Mouse (Mus musculus): ENCODE measurements around the gene Slc44a1.

Gene Slc44a1

DNA sequence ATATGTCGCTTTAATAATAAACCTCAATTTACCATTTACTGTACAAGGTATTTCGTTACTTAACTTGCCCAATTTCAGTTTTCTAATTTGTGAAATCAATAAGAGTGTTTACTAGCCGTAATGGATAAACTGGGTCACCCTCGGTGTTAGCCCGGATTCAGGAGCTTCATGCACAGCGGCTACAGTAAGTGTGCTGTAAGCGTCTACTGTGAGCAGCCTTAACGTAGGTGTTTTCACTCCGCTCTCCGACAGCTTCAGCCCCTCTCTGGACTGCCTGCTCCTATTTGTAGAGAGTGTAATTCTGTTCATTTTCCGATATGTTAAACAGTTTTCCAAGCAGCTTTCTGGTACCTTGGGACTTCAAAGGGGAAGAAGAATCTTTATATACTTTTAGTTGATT lies 99.7 kb downstream of the Slc44a1 start:
- Histone ChIP-seq H3K27me3 (ENCODE audit: insufficient read depth, low read length) (no peaks in the 10 kb centered on the region), H3K4me3 (replicated peaks; ENCODE audit: low read length) (no peak overlapping the region), H3K36me3 (ENCODE audit: insufficient read depth, low read length) (peaks cover 42% of the 10 kb centered on the region), H3K4me1 (replicated peaks; ENCODE audit: low read depth, low read length) (no peaks in the 10 kb centered on the region), H3K9me3 (ENCODE audit: low read length) (no peaks in the 10 kb centered on the region)
- TF ChIP-seq CTCF (conservative IDR thresholded peaks at IDR 0.05; ENCODE audit: low read length) (no peak), NANOG (IDR thresholded peaks at IDR 0.05; ENCODE audit: borderline replicate concordance, low read length) (no peak), POU5F1 (IDR thresholded peaks at IDR 0.05; ENCODE audit: borderline replicate concordance, low read length) (no peak)

DNA sequence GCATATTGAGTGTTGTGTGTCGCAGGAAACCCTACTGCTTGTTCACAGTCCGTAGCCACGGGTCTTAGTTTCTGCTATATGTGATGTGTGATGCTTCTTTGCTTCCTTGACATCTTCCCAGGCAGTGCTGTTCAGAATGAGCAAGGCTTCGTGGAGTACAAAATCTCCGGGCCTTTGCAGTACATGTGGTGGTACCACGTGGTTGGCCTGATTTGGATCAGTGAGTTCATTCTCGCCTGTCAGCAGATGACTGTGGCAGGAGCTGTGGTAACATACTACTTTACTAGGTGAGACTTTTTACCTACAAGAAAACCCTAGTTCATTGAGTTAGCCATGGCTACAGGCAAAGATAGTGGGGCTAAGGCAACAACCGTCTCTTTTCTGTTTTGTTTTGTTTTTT lies 103.2 kb downstream of the Slc44a1 start:
- TF ChIP-seq CTCF (conservative IDR thresholded peaks at IDR 0.05; ENCODE audit: low read length) (no peak), NANOG (IDR thresholded peaks at IDR 0.05; ENCODE audit: borderline replicate concordance, low read length) (no peak), POU5F1 (IDR thresholded peaks at IDR 0.05; ENCODE audit: borderline replicate concordance, low read length) (no peak)
- Histone ChIP-seq H3K4me1 (replicated peaks; ENCODE audit: low read depth, low read length) (no peaks in the 10 kb centered on the region), H3K9me3 (ENCODE audit: low read length) (no peaks in the 10 kb centered on the region), H3K36me3 (ENCODE audit: insufficient read depth, low read length) (peaks cover 70% of the 10 kb centered on the region), H3K27me3 (ENCODE audit: insufficient read depth, low read length) (no peaks in the 10 kb centered on the region), H3K4me3 (replicated peaks; ENCODE audit: low read length) (no peak overlapping the region)

- Histone ChIP-seq H3K4me3 (replicated peaks; ENCODE audit: low read length) (no peak overlapping the region), H3K9me3 (ENCODE audit: low read length) (no peaks in the 10 kb centered on the region), H3K36me3 (ENCODE audit: insufficient read depth, low read length) (peaks cover 76% of the 10 kb centered on the region), H3K27me3 (ENCODE audit: insufficient read depth, low read length) (no peaks in the 10 kb centered on the region), H3K4me1 (replicated peaks; ENCODE audit: low read depth, low read length) (no peaks in the 10 kb centered on the region)
- no peak for TF ChIP-seq CTCF (conservative IDR thresholded peaks at IDR 0.05; ENCODE audit: low read length)
- no peak for TF ChIP-seq NANOG (IDR thresholded peaks at IDR 0.05; ENCODE audit: borderline replicate concordance, low read length)
- TF ChIP-seq POU5F1 (IDR thresholded peaks at IDR 0.05; ENCODE audit: borderline replicate concordance, low read length), result no peak
These were observed 104.7 kb downstream of the Slc44a1 start for GRCm38 (mm10) chr4:53544889-53545288.

GRCm38 (mm10) chr4:53547381-53547780 lies 107.2 kb downstream of the Slc44a1 start:
- no peaks in the 10 kb centered on the region for H3K4me1 ChIP-seq (replicated peaks; ENCODE audit: low read depth, low read length)
- peaks cover 71% of the 10 kb centered on the region for H3K36me3 ChIP-seq (ENCODE audit: insufficient read depth, low read length)
- H3K4me3 ChIP-seq (replicated peaks; ENCODE audit: low read length), result no peak overlapping the region
- no peaks in the 10 kb centered on the region for H3K9me3 ChIP-seq (ENCODE audit: low read length)
- no peaks in the 10 kb centered on the region for H3K27me3 ChIP-seq (ENCODE audit: insufficient read depth, low read length)
- TF ChIP-seq NANOG (IDR thresholded peaks at IDR 0.05; ENCODE audit: borderline replicate concordance, low read length) (no peak), POU5F1 (IDR thresholded peaks at IDR 0.05; ENCODE audit: borderline replicate concordance, low read length) (no peak), CTCF (conservative IDR thresholded peaks at IDR 0.05; ENCODE audit: low read length) (no peak)

DNA sequence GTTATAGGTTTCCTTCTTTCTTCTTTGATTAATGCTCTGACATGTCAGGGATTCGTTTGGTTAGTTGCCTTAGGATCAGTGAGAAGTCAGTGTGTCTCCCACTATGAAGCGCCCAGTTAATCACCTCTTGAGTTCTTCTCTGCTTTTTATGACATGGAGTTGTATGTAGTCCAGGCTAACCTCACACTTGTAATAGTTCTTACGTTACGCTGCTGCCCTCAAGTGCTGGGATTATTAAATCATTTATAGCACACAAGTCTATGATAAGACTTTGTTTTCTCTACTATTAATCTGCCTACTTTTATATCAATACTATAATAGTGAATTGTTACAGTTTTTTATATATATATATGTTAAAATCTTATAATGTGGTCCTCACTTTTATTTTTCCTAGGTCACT lies 109.2 kb downstream of the Slc44a1 start:
- TF ChIP-seq NANOG (IDR thresholded peaks at IDR 0.05; ENCODE audit: borderline replicate concordance, low read length), result no peak
- no peak for TF ChIP-seq POU5F1 (IDR thresholded peaks at IDR 0.05; ENCODE audit: borderline replicate concordance, low read length)
- TF ChIP-seq CTCF (conservative IDR thresholded peaks at IDR 0.05; ENCODE audit: low read length), result no peak
- Histone ChIP-seq H3K9me3 (ENCODE audit: low read length) (no peaks in the 10 kb centered on the region), H3K36me3 (ENCODE audit: insufficient read depth, low read length) (peaks cover 68% of the 10 kb centered on the region), H3K4me3 (replicated peaks; ENCODE audit: low read length) (no peak overlapping the region), H3K27me3 (ENCODE audit: insufficient read depth, low read length) (no peaks in the 10 kb centered on the region), H3K4me1 (replicated peaks; ENCODE audit: low read depth, low read length) (no peaks in the 10 kb centered on the region)

GRCm38 (mm10) chr4:53564618-53565017 lies 124.4 kb downstream of the Slc44a1 start:
- H3K9me3 ChIP-seq (ENCODE audit: low read length), result no peaks in the 10 kb centered on the region
- H3K36me3 ChIP-seq (ENCODE audit: insufficient read depth, low read length), result peaks cover 55% of the 10 kb centered on the region
- H3K27me3 ChIP-seq (ENCODE audit: insufficient read depth, low read length), result no peaks in the 10 kb centered on the region
- H3K4me1 ChIP-seq (replicated peaks; ENCODE audit: low read depth, low read length), result peaks cover 7% of the 10 kb centered on the region
- TF ChIP-seq NANOG (IDR thresholded peaks at IDR 0.05; ENCODE audit: borderline replicate concordance, low read length) (no peak), CTCF (conservative IDR thresholded peaks at IDR 0.05; ENCODE audit: low read length) (no peak), POU5F1 (IDR thresholded peaks at IDR 0.05; ENCODE audit: borderline replicate concordance, low read length) (no peak)
- no peak overlapping the region for H3K4me3 ChIP-seq (replicated peaks; ENCODE audit: low read length)

DNA sequence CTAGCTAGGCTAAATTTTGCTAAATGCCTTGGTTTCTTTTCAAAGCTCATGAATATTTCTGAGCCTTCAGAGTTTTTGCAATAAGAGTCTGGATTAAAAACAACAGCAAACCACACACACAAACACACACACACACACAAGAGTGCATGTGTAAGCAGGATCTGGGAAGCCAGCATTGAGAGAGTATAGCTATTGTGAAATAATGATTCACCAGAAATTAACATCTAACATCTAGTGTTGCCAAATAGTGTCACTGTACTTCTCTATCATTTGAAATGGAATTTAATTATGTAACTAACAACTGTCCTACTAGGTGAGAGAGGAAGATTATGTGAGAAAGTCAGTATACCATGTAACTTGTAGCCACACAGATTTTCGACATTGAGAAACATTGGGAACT lies 126.9 kb downstream of the Slc44a1 start:
- TF ChIP-seq NANOG (IDR thresholded peaks at IDR 0.05; ENCODE audit: borderline replicate concordance, low read length) (no peak), POU5F1 (IDR thresholded peaks at IDR 0.05; ENCODE audit: borderline replicate concordance, low read length) (no peak), CTCF (conservative IDR thresholded peaks at IDR 0.05; ENCODE audit: low read length) (no peak)
- Histone ChIP-seq H3K9me3 (ENCODE audit: low read length) (no peaks in the 10 kb centered on the region), H3K36me3 (ENCODE audit: insufficient read depth, low read length) (peaks cover 39% of the 10 kb centered on the region), H3K4me1 (replicated peaks; ENCODE audit: low read depth, low read length) (peaks cover 7% of the 10 kb centered on the region), H3K27me3 (ENCODE audit: insufficient read depth, low read length) (no peaks in the 10 kb centered on the region), H3K4me3 (replicated peaks; ENCODE audit: low read length) (no peak overlapping the region)

- no peak for TF ChIP-seq CTCF (conservative IDR thresholded peaks at IDR 0.05; ENCODE audit: low read length)
- no peak for TF ChIP-seq POU5F1 (IDR thresholded peaks at IDR 0.05; ENCODE audit: borderline replicate concordance, low read length)
- TF ChIP-seq NANOG (IDR thresholded peaks at IDR 0.05; ENCODE audit: borderline replicate concordance, low read length), result no peak
- Histone ChIP-seq H3K36me3 (ENCODE audit: insufficient read depth, low read length) (no peaks in the 10 kb centered on the region), H3K4me3 (replicated peaks; ENCODE audit: low read length) (no peak overlapping the region), H3K27me3 (ENCODE audit: insufficient read depth, low read length) (no peaks in the 10 kb centered on the region), H3K4me1 (replicated peaks; ENCODE audit: low read depth, low read length) (no peaks in the 10 kb centered on the region), H3K9me3 (ENCODE audit: low read length) (no peaks in the 10 kb centered on the region)
These were observed 135.3 kb downstream of the Slc44a1 start for GRCm38 (mm10) chr4:53575558-53575957.

DNA sequence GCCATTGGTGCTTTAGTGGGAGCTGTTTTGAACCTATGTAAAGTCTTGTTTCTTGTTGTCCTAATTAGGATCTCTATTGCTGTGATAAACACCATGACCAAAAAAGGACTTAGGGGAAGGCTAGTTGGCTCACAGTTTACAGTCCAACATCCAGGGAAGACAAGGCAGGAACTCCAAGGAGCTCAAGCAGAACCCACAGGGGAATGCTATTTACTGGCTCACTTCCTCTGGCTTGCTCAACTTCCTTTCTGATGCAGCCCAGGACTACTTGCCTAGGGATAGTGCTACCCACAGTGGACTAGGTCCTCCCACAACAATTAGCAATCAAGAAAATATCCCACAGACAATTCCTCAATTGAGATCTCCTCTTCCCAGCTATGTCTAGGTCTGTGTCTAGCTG lies 147.5 kb downstream of the Slc44a1 start:
- Histone ChIP-seq H3K4me1 (replicated peaks; ENCODE audit: low read depth, low read length) (no peaks in the 10 kb centered on the region; the same call in 1 of the 2 replicates), H3K36me3 (ENCODE audit: insufficient read depth, low read length) (no peaks in the 10 kb centered on the region), H3K27me3 (ENCODE audit: insufficient read depth, low read length) (no peaks in the 10 kb centered on the region), H3K4me3 (replicated peaks; ENCODE audit: low read length) (no peak overlapping the region), H3K9me3 (ENCODE audit: low read length) (no peaks in the 10 kb centered on the region)
- no peak for TF ChIP-seq CTCF (conservative IDR thresholded peaks at IDR 0.05; ENCODE audit: low read length)
- TF ChIP-seq POU5F1 (IDR thresholded peaks at IDR 0.05; ENCODE audit: borderline replicate concordance, low read length), result no peak
- no peak for TF ChIP-seq NANOG (IDR thresholded peaks at IDR 0.05; ENCODE audit: borderline replicate concordance, low read length)

Data from E14TG2a.4 (cell line).